Mouse (Mus musculus): ENCODE results near the gene Kctd12. TPM values are rescaled to one million over a fixed set of nuclear protein-coding genes. Genes with fewer than 3 reads are reported as not detected.

Kctd12 gene
- polyA plus RNA-seq, 2 experiments: 2.9 to 3.5 TPM

GRCm38 (mm10) chr14:102927847-102928466 is 54.5 kb downstream of the Kctd12 start:
- Histone ChIP-seq H3K4me3 (ENCODE audit: insufficient read depth in 1 of 2, low read depth in 2 of 2, low read length in 2 of 2) (no peak overlapping the region), H3K9me3 (ENCODE audit: control insufficient read depth, low read length) (no peaks in the 10 kb centered on the region), H3K36me3 (replicated peaks; ENCODE audit: control insufficient read depth, insufficient read depth, low read depth) (no peaks in the 10 kb centered on the region), H3K9ac (replicated peaks) (no peak overlapping the region), H3K4me2 (ENCODE audit: low read depth) (no peak overlapping the region), H3K4me1 (replicated peaks; ENCODE audit: control insufficient read depth in 2 of 2, insufficient read depth in 2 of 2, low read length in 1 of 2) (no peaks in the 10 kb centered on the region; a peak in 1 of 4 replicates), H3K27me3 (ENCODE audit: control insufficient read depth, insufficient read depth, low read length) (no peaks in the 10 kb centered on the region), H3K27ac (no peak overlapping the region)
- ATAC-seq (ENCODE audit: insufficient read depth): no peak
- DNase-seq (ENCODE audit: low read depth in 3 of 3, low spot score in 3 of 3): no peak
- WGBS (ENCODE audit: insufficient replicate concordance): 63% methylated on average over 5 of the region's 5 CpGs
- TF ChIP-seq CTCF (IDR thresholded peaks at IDR 0.05; ENCODE audit: low read depth) (no peak), EP300 (IDR thresholded peaks at IDR 0.05; ENCODE audit: low read depth) (no peak)

Small RNAs within 50 kb of the gene (microRNA-seq; reads per million reads assigned to microRNA genes)
- gene Mir5130: 1.3 reads per million

Other genes with a start within 250 kb of the Kctd12 start
- 0.03 and 0.08 TPM in 2 replicates for gene Acod1, start 64.3 kb upstream of the Kctd12 start, polyA plus RNA-seq (2012; rRNA removed)
- 0.06 and 0.15 TPM in 2 replicates for gene Acod1, start 64.3 kb upstream of the Kctd12 start, polyA plus RNA-seq (2014; fragmentation: Nextera tagmentation; extraction: Ambion mirVana)
- gene Cln5, start 87.6 kb upstream of the Kctd12 start, polyA plus RNA-seq (2012; rRNA removed): 6.7 and 9.7 TPM in 2 replicates
- gene Cln5, start 87.6 kb upstream of the Kctd12 start, polyA plus RNA-seq (2014; fragmentation: Nextera tagmentation; extraction: Ambion mirVana): 17.6 and 20.2 TPM in 2 replicates
- gene Fbxl3, start 116.9 kb upstream of the Kctd12 start, polyA plus RNA-seq (2012; rRNA removed): 17.3 and 21.9 TPM in 2 replicates
- gene Fbxl3, start 116.9 kb upstream of the Kctd12 start, polyA plus RNA-seq (2014; fragmentation: Nextera tagmentation; extraction: Ambion mirVana): 12.6 and 16.0 TPM in 2 replicates

Measured in liver, embryonic 14.5 days (tissue).